Mouse (Mus musculus) cerebellum, postnatal 36 days (tissue): ENCODE measurements at regions not wholly inside any gene's neighbourhood (a gene's known extent, or its start where the extent isn't known, plus 50 kb on each side); places are given as distances from the start of the nearest gene placed in this dataset.

Source experiments
- DNase-seq, 2 experiments: peaks; one replicate each; pipeline ENCODE4 v3.0.0; 2021 to 2022; ENCODE audit warnings: mixed read lengths in 2 of 2

DNA sequence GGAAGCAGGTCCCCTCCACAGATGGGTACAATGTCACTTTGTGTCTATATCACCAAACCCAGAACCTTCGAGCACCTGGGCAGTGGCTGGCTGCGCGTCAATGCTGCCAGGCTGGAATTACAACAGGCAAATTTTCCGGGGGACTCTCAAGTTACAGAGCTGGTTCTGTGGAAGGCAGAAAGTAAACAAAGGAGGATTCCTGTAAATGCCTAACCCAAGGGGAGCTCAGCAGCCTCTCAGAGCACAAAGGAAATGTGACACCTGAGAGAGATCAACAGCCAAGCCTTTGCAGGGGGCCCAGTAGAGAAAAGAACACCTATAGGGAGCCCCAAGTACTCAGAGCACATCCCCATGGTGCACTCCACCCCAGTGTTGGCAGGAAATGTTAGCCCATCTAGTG lies 70.7 kb downstream of the Setd4 start:
- no peak for DNase-seq

DNA sequence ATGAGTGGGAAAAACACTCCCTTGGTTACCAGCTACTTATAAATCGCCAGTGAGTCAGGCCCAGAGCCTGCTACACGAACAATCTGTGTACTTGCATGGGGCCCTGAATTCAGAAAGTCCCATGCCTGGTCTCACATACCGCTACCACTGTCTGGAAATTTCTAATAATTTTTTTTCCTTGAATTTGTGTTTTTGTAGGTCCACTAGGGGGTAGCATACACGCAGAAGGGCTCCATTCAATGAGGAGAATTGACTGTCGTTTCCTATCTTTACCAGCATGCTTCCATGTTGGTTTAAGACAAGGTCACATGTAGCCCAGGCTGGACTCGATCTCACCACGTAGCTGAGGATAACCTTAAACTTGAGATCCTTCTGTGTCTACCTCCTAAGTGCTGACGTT lies 71.9 kb downstream of the Setd4 start:
- DNase-seq: no peak

DNA sequence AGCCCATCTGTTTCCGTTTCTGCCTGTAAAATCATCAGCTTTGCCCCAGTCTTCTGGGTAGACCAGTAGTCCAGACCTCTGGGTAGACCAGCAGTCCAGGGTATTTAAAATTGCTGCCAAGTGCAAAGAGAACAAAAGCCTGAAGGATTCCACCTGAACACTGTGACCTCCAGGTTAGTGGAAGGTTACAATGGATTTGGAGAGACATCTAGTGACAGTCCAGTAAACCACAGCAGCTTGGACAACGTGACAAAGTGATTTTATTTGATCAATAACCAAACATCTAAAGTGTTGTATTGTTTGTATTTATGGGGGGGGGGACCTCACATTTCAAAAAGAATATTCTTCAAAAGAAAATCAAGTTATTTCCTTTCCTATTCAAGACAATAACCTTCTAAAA lies 81.4 kb downstream of the Setd4 start:
- no peak for DNase-seq

DNA sequence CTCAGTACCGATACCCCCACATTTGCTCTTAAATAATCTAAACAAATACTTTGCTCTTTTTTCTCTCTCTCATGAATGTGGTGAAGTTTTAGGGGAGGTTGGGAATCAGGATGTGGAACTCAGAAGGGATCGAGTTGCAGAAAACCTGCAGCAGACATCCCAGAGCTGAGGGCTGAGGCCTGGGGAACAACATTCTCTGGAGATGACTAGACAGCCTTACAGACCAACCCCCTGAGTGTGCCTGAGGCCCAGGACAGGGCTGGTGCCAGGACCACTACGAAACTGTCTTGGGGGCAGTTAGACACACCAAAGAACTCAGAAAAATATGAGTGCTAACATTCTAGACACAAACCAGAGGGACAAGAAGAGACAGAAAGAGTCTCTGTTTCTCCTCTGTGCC lies 83.4 kb downstream of the Setd4 start:
- no peak for DNase-seq

DNA sequence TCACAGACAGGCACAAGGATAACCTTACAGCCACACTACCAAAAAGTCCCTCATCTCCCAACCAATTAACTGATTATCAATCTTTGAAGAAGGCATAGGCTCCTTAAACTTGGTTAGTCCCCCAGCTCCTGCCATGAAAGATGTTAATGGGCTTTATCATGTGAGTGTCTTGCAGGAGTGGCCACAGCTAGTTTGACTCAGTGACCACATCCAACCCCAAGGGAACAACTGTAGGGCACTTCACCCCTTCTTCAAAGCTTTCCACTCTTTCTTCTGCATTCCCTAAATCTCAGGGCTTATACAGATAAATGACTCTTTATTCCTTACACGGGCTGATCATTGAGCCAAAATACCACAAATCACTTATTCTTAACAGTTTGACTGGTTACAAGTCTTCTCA lies 85.2 kb downstream of the Setd4 start:
- DNase-seq: no peak

DNA sequence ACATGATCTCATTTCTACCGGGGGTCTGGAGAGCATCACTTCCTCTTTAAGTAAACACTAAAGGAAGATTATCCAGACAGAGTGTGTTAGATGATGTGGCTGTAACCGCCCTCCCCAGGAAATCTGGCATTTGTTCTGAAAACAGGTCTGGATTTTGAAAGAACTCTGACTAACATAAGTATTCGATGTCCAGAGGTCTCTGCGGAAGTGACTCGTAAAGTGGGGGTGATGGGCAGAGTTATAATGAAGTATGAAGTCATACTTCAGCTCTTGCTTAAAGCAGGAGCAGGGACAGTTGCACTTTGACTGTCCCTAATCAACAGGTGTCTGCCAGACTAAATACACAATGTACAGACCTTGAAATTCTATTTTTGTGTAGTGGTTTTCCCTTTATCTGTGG lies 87.1 kb downstream of the Setd4 start:
- DNase-seq: no peak

DNA sequence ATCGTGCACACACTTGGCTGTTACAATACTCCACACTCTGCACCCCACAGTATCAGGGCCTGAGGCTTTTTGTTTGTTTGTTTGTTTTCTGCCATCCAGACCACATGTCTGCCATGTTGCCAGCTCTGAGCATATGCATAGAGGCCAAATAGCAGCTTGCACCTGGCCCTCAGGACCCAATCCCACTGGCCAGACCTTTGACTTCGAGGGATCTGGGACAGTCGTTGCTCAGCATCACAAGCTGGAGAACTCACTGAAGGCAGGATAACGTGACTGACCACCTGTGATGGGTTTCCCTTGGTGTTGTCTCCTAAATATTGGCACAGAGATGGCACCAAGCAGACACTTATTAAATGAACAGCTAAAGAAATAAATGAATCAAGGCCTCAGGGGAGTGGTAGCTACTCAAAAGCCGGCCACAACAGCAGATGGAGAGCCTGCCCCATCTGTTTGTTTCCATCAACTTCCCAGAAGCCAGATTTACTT lies 88.4 kb downstream of the Setd4 start:
- DNase-seq: peak; percentile 10 to 15

DNA sequence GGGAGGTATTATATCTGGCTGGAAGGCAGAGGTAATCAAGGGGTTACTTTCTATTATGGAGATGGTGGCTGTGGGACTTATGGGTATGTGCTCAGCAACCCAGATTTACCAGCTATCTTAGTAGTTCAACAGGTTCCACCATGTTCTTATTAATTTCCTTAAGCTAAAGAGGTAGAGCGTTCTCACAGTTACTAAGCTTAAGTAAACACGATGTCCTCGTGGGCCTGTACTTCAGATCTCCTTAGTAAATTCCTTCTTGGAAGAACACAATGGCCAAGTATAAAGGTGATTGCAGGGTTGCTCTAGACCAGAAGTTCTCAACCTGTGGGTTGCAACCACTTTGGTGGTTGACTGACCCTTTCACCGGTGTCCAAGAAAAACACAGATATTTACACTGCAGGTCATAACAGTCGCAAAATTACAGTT lies 90.2 kb downstream of the Setd4 start:
- no peak for DNase-seq

DNA sequence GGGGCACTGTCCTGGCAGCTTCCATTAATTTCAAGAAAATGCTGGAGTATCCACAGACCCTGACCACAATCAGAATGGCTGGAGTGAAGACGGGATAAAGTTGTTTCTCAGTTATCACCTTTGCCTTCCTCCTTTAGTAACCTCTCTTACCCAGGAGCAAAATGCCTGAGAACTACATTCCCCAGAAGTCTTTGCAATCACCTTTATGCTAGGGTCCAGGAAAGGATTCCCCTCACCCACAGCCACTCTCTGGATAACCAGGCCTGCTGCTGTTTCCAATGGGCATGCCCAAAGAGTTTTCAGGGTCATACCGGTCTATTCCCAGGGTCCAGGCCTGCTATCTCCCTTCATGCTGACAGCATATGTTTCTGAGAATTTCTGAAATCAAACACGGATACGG lies 91.9 kb downstream of the Setd4 start:
- no peak for DNase-seq

DNA sequence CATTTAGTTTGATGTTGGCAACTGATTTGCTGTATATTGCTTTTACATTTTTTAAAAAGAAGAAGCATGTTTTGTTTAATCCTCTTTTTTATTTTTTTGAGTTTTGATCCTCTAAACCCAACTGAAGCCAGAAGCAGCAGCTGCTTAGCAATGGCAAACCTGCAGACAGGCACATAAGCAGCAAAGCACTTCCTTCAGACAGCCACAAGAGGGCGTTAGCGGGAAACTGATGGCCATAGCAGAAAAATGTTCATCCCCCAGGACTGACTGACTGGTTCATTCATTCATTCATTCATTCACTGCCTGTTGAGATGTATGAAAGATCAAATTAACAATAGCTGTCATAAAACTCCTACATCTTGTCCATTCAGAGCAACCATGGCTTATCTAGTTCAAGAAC lies 92.3 kb downstream of the Setd4 start:
- DNase-seq: no peak

DNA sequence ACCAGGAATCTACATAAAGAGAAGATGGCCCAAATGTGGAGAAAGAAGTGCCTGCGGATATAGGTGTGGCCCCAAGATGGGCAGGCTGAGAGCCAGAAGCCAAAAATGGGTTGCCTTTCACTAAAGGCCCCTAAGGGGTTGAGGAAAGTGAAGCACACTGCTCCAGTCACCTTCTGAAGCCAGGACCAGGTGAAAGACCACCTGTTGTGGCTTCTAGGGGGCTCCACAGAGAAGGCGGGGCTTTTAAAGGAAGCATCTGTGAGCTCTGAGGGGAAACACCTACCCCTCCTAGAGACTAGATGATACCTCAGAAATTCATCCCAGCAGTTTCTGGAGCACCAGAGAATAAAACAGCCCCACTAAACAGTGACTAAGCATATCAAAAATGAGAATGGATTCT lies 105.1 kb downstream of the Setd4 start:
- DNase-seq: no peak

DNA sequence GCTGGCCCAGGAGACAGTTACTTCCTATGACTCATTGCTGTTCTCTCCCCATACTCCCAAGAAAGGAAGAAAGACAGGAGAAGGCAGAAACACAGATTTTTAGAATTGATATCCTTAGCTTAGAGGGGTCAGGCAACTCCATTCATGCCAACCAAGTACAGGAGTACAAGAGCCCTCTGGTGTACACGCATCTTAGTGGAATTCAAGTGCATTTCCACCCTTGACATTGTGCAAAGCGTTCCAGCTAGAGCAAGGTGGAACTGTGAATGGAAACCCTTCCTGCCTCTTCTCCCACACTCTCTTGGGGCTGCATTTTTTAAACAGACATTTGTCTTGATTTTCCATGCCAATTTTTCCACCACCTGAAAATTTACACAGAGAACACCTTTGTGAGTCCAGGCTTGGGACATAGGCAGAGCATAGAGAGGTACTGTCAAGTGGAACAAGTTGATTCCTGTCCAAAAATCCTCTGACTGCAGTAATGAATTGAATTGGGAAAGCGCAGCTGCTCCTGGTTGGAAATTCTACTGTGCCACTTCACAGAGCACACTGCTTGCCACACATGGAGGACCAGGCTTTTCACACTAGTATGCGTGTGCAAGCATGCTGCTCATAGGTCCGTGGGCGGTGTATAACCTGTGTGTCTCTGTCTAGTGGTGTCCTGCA lies 110.4 kb downstream of the Setd4 start:
- DNase-seq: no peak

DNA sequence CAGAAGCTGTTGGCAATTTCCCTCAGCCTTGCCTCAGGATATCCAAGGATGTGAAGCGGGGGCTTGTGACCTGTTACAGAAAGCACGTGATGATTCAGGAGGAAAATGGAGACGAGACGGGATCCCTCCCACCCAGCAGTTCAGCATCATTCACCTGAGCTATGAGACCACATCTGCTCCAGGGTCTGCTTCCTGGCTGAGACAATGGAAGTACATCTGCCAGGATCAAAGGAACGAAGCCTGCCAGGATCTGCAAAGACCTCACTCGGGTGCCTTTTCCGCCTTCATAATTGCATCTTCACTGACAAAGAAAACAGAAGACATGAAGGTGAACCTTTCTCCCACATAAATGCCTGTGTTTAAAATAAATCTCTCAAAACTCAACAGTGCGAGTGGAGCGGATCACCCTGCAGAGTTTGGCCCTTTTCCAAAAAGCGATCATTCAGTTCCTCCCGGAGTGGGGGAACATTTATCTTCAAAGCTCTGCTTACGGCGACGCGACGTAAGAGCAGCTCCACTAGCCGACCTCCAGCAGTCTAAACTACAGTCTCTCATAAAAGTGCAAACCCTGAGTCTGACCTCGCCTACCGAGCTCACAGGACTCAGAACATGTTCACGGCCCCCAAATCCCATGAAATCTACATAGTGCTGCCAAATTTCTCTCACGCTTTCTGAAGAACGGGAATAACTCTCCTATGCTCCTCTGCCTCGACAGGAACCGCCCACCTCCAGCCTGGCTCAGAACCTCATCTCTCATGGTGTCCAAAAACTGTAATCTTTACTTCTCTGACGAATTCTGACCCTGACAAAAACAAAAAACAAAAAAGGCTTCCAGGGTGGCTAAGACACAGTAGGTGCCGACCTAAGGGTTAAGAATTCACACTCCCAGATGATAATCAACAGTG lies 117.0 kb downstream of the Setd4 start:
- no peak for DNase-seq

DNA sequence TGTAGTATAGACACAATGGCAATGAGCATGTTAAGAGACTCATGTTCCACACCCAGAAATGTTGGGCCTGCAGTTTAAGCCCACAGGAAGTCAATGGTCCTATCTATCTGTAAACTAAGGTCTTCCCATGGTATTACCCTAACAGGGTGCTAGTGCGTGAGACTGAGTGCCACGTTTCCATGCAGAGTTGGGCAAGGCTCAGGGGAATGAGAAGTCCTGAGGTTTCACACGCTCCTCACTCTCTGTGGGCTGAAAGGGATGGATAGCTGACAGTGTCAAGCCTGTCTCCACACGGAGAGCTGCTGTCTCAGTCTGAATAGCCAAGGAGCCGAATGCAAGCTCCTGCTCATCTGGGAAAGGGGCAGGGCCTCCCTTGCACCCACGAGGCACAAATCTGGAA lies 133.9 kb downstream of the Setd4 start:
- no peak for DNase-seq

DNA sequence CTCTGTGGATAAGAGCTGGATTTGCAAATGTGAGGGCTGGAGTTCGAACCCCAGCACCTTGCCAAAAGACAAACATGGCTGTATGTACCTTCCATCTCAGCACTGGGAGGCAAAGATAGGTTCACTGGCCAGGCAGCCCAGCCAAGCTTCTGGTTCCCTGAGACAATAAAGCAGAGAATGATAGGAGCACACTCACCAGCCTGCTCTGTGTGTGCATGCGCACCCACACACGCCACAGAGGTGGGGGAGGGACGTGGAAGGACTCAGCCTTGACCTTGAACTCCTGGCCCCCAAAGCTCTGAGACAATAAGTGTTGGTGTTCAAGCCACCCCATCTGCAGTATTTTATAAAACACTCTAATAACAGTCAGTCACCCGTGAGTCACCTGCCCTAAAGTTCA lies 138.1 kb downstream of the Setd4 start:
- no peak for DNase-seq

DNA sequence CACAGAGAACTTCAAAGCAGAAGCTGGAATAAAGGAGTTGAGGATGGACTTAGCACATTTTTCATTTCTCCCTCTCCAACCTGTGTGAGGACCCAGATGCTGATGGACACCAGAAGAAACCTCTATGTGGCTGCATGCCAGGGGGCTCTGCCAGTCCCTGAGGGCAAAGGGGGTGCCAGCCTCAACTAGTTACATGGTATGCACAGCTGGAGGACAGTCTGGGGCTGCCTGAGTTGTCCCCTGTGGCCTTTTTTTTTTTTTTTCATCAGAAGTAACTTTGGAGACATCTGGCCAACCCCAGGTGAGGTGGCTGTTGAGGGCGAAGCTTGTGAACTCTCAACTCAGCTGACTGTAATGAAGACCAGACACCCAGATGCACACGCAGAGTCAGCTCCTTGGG lies 139.0 kb downstream of the Setd4 start:
- no peak for DNase-seq

DNA sequence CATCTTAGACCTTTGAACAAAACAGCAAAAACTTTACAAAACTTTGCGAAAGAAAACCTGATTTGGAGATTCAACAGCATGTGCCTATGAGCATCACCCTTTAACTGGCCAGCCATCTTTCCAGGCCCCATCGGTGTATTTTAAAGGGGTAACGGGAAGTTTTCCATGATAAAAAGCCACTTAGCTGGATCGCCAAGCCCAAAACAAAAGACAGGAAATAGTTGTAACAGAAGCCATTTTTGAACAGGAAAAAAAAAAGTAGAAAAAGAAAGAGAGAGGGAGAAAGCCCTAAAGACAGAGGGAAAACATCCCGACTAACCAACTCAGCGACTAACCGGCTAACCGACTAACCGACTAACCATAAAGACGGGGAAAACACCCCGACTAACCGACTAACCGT lies 140.5 kb downstream of the Setd4 start:
- DNase-seq: no peak

DNA sequence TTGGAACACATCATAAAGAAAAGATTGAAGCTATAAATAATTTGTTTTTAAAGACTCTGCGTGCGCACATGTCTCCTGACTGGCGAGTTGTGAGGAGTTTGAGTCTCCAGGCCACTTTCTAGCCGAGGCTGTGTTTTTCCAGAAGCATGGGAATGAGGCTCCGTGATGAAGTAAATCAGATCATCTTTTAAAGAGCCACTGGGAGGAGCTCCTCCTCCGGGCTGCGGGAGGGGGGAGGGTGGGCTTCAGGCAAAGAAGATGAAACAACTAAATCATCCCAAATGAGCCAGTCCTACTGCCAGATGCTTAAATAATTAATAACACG lies 141.6 kb downstream of the Setd4 start:
- no peak for DNase-seq

DNA sequence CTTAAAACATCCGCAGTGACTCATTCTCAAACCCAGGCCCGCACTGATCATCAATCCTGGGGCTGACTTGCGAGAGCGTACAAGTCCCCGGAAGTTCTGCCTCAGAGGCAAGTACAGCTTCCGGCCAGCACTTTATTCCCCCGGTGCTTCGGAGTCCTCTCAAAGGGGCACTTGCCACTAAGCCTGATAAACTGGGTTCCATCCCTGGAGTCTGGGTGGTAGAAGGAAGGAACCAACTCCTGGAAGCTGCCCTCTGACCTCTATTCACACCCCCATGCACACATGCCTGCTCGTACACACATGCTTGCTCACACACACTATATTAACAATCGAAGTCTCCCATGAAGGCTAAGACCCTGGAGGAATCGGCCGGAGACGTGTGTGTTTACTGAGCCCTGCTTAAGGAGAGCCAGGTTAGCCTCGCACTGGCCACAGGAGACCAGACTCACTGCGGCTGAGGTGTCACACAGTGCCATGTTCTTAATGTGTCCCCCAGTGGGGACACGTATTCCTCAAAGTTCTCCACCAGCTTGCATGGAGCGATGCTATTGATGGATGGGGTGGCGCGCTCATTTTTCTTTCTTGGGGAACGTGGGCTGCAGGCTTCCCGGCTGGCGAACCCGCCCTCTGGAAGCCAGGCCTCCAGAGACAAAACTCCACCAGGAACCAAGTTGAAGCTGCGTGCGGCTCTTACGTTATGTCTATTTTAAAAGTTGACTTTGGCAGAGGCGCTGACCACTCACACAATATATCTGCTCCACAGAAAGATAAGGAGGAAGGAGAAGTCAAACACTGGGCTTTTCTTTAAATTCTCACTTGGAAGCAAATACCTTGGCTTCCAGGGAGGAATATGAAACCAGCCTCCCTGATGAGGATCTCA lies 142.2 kb downstream of the Setd4 start:
- no peak for DNase-seq

DNA sequence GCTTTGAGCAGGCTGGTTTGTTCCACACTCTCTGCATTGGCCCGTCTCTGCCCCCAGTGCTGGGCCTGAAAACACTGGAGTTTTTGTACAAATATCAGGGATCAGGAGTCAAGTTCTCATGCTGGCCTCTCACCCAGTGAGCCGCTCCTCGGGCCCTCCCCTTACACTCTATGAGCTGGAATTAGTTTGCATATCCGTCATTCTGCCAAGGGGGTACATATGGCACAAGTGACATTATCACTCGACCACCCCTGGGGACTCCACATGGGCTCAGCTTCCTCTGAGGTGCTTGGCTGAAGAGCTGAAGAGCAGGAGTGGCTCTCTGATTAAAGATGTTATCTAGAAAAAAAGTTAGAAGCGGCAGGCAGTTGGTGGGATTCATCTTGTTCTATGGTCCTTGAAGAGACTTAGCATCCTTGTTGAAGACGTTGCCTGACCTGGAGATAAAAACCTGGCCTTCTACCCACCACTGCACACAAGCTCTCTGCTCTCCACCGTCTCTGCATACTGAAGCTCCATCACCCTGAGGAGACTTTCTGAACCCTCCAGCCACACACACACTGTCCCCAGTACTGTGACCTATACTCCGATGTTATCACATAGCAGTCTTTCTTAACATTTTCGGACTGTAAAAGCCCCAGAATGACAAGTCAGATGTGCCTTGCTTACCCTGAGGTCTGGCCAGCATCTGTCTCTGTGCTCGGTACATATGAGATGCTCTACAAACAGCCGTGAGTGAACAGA lies 144.2 kb downstream of the Setd4 start:
- no peak for DNase-seq

DNA sequence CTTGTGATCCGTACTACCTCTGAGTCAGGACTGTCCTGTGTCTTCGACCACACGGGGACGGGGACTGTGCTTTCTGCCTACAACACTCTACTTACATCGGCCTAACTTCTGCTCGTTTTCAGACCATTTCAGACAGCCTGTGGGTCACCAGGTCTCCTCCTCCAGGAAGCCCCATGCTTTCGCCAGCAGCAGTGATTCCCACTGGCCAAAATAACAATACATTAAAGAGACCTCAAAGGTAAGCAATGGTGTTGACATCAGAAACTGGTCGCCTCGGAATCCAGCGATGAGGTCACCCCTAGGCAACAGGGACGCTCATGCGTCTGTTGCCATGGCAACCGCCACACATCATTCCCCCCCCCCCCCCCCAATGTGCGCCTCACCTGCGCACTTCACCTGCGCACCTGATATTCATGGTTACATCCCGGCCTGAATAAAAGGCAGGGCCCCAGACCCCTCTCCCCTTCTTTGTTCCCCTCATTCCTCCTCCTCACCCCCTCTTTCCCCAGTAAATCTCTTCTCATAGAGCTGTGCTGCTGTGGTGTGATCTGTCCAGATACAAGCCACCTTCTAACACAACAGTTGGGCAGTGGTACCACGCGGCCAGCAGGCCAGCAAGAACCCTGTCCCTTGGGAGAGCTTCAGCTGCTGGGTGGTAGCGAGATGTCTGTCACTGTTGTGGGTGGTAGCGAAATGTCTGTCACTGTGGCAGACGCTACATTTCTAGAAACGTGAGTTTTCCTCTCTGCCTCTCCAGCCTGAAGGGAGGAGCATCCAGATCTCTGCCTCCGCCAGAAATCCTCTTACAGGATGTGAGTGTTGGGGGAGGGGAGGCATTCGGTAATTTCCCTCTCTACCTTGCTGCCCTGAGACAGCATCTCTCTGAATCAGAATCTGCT lies 145.0 kb downstream of the Setd4 start:
- no peak for DNase-seq
